Mouse (Mus musculus): ENCODE results near the gene Mast4.
"Not testable (repeated sequence)": the region's sequence is repeated elsewhere in the genome, so short reads cannot be mapped to it uniquely, and the experiment has no call there.

The Mast4 gene

DNA sequence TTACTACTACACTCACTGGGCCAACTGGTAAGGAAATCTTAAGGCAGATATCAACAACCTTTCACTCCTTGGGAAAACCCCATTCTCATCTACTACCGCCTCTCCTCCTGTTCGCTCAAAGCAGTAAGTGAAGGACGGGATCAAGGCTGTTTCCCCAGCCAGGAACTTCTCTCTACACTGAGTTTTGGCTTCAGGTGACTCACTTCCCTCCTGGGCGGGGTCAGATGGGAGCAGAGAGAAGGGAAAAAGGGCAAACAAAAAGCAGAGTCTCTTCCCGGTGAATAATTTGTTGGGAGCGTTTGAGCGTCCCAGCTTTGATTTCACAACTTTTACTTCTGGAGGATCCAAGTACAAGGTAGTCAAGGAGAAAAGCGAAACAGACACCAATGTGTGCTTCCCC lies 578.2 kb downstream of the Mast4 start:
- CTCF ChIA-PET, result no interaction called here

DNA sequence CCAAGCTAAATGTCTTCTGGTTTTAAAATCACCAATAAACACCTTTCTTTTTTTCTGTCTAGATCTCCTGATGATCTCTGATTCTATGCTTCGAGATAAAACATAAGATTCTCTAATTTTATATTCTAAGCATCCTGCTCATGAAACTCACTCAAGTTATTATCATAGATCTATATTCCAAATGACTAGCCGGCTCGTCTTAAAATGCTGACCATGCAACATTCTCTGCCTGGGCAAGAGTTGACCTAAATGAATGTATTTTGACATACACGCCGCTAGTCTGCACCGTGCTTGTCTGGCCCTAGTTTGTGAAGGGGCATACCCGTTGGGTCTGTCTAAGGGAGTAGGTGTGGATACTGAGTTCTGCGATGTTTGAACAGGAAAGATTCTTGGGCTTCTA lies 579.2 kb downstream of the Mast4 start:
- CTCF ChIA-PET, result no interaction called here

DNA sequence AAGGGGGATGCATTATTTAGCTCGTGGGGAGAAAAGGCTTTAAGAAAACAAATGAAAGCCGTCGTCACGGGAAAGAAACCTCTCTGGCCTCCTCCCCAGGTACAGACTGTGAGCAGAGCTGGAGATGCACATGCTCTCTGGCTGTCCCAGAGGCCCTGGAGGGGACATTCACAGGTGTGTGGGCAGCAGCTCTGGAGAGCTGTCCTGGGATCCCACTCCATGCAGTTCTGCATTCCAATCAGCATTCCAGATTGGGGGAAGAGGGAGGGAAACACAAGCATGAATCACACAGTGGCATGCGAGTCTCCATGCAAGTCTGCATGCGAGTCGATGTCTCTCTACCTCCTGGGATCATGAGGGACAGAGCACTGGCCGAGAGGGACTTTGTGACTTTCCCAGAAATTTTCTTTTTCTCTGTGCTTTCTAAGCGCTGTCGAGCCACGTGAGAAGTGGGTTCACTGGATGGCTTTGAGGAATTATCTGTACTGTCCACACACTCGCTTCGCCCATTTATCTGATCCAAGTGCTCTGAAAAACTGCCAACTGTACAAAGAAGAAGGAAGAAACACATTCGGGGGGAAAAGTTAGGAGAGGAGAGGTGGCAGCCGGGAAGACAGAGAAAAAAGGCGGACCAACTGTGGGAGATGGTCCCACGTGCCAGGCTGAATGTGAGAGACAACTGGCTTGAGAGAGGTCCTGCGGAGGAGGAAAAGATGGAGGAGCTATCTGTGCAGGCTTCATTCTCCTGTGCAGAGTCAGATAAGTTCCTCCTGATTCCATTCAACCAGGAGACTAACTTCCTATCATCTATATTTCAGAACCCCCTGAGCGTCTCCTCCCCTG lies 580.4 kb downstream of the Mast4 start:
- CTCF ChIA-PET, result interaction anchor here (0.7 kb wide), 2 partner anchors 17 to 658 kb away, joined by 3 read pairs; no protein-coding TSS in a partner anchor

DNA sequence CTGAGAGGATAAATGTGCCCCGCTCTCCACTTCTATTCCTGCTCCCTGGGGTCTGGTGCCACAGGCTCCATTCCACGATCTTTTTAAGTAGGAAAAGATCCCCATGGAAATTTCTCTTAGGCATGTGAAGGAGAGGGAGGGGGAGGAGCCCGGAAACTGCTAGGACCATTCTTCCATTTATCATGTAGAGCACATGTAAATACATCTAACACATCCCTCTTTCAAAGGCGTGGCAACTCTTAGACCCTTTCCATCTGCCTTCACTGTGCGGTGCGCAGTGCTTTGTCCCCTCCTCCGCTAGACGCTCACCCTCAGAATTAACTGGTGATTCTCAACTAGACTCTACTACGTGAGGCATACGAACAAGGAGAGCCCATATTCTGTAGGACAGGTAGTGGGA lies 584.4 kb downstream of the Mast4 start:
- CTCF ChIA-PET, result no interaction called here

DNA sequence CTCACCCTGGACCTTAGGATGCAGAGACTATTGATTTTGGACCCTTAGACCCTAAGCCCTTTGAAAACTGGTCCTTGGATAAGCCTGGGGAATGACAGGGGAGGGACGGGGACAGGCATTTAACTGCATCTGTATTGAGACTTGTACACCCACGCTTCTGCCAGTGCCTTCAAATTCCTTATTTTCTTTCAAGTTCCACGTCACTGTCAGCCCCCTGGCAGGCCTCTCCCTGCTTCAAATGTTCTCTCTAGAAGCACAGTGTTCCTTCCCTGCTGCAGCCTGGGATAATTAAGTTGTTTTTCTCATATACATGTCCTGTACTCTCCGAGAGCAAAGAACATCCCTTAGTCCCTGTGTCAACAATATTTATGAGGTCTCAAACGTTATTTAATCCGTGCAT lies 585.1 kb downstream of the Mast4 start:
- CTCF ChIA-PET, result no interaction called here

DNA sequence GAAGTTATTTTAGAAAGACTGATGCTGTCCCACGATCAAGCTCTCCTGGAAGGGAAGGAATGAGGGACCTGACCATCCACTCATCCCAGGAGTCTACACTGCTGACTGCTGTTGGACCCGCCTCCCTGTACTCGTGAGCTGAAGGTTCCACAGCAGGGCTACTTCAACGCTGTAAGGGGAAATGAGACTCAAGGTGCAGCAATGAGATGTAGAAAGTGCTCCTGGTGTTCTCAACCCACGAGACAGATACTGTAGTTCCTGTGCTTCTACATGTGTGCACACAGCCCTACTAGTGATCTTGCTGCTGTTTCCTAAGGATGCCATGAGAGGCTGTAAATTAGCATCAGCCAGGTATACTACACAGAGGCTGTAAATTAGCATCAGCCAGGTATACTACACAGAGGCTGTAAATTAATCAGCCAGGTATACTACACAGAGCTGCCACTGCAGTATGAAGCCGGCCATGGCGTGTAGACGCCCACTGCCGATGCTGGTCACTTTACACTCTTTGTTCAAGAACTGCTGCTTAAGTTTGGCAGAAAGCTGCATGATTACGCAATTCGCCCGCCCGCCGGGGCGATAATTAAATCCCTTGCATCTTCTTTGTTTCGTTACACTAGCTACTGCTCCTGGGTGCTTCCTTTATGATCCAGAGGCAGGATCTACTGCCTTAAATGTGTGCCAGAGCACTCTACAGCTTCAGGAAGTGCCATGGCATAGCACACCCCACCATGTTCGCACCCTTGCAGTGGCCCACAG lies 587.3 kb downstream of the Mast4 start:
- CTCF ChIA-PET, result no interaction called here

DNA sequence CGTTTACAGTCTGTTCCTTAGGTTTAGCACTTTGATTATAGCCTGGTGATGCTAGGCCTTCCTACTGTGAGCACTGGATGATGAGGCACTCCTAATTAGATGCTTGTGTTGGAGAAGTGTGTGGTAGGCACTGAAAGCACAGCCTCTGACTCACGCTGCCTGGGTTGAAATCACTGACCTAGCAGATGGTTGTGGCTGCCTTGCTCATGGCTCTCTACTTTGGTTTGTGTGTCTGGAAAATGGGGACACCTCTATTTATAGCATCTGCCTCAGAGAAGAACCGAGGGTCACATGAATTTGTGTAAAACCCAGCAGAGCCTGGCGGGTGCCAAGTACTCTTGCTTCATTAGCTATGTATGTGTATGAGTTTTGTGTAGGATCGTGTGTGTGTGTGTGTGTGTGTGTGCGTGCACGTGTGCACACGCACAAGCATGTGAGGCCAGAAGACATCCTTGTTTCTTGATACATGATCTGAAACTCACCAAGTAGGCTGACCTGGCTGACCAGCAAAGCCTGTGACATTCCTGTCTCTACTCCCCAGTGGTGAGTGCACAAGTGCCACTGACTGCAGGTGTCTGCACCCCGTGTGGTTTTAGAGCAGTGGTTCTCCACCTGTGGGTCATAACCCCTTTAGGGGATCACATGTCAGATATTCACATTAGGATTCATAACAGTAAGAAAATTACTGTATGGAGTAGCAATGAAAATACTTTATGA lies 588.5 kb downstream of the Mast4 start:
- CTCF ChIA-PET, result interaction anchor here (0.6 to 2.1 kb wide), 5 partner anchors 9 to 67 kb away, joined by 3 to 14 read pairs (median 3); no protein-coding TSS in a partner anchor

DNA sequence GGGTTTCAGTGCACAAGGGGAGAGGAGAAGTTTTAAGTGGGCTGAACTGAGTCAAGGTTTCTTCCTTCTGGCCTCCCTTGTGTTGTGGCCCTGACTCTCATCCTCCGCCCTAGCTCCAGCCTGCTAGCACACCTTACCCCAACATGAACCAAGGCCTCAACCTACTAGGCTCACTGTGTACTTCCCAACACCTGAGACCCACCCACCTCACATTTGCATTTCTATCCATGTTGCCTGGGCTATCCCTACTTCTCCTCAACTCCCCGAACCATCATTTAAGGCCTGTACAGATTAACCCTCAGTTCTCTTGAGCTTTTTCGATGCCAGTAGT lies 589.1 kb downstream of the Mast4 start:
- CTCF ChIA-PET, result interaction anchor here (0.6 to 2.1 kb wide), 5 partner anchors 9 to 66 kb away, joined by 3 to 14 read pairs (median 3); no protein-coding TSS in a partner anchor

DNA sequence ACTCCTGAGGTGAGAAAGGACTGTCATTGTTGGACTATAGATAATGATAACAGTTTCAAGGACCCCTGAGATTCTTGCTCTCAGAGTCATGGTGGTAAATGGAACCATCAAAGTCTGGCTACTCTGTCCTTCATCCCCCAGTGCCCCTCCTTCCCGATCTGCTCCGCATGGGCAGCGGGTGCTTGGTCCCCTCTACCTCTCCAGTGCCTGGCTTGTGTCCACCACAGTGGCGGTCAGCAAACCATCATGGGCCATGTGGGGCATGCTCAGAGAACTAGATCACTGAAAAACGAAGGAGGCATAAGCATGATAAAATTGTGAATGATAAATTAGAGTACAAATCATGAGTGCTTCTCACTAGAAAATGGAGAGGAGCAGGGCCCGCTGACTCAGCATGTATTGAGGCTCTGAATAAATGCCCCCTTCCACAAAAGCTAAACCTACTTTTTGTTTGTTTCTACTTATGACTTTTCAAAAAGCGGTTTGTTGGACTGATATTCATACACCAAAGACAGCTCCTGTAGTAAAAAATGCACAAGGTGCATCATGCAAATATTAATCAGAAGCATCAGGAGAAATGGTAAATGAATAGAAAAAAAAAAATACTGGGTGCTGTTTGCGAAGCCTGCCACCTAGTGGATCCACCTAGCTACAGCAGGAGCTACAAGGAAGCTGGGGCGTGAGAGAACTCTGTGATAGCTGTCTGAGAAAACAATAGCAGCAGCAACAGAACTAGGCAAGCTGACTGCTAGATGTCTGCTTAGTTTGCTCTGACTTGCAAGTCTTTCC lies 589.6 kb downstream of the Mast4 start:
- CTCF ChIA-PET, result interaction anchor here (0.5 to 2.1 kb wide), 6 partner anchors 8 to 948 kb away, joined by 3 to 14 read pairs (median 4); no protein-coding TSS in a partner anchor

DNA sequence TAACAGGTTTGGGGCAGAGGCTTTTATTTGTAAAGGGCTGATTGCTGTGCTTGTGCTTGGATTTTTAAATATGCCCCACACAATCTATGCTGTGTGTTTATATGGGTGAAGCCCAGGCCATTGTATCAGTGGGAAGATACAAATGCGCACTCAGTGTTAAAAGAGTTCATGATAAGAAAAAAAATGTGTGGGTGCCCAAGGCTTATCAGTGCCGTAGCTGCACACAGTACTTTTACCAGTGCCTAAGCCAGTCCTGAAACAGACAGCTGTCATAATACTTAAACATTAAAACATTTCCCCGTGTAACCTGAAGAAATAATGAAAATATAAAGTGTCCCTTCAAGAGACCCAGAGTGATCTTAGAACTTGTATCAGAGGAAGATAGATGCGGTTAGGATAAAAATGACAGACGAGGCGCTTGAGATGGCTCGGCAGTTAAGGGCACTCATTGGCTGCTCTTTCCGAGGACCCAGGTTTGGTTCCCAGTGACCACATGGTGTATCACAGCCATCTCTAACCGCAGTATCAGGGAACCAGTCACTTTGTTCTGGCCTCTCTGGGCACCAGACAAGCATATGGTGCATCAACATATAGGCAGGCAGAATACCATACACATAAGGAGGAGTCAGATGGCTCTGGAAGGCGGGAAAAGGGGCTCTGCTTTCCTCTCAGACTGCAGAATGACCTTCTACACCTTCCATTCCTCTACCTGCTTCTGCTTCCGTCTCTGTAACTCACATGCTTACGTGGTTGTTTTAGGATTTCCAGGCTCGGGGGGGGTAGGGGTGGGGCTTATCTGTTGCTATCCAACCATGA lies 594.4 kb downstream of the Mast4 start:
- CTCF ChIA-PET, result no interaction called here

DNA sequence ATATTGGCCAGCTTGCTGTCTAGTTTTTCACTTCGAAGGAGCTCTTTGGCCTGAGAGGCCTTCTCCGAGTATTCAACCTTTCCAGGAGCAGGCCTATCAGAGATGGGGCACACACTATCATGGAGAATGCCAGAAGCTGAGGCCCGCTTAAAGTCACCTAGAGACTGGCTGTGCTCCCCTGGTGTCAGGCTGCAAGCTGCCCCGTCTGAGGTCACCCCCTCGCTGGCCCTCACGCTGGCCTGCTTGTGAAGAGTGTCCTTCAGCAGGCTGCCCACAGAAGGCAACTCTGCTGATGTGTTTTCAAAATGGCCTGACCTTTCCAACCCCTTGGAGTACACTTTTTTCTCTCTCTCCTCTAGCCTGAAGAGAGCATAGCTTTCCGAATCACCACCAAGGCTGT lies 596.5 kb downstream of the Mast4 start:
- CTCF ChIA-PET, result interaction anchor here (1.1 kb wide), 1 partner anchor 60 kb away, joined by 3 read pairs; no protein-coding TSS in a partner anchor

DNA sequence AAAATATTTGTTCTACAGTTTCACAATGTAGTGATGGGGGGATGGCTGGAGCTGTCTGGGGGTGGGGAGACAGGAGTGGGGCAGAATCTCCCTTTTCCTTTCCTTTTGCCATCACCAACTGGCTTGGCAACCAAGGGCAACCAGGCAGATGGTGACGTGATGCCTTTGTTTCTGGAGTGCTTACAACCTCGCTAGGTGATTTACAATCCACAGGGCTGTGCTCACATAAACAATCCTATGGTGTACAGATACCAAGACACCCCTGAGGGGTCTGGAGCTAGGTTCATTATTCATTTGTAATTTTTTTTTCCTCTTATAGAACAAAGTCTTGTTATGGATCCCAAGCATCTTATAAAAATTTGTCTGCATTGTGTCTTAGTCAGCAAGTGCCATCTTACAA lies 601.2 kb downstream of the Mast4 start:
- CTCF ChIA-PET, result interaction anchor here (0.5 kb wide), 1 partner anchor 51 kb away, joined by 4 read pairs; no protein-coding TSS in a partner anchor

DNA sequence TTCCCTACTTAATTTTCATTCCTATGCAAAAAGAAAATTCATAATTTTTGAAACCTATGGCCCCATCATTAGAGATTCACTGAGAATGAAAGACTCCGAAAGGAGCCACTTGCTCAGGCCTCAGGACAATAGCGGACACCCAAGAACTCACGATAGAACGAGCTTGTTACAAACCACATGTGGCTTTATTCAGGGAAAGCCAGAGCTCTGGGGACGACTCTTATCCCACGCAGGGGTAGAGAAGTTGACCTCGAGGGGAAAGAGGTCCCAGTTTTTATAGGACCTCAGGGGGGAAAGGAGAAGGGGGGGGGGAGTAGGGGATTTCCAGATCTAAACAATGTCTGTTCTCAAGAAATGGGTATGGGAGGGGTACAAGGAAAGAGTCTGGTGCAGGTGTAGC lies 605.3 kb downstream of the Mast4 start:
- CTCF ChIA-PET, result not testable (repeated sequence)

DNA sequence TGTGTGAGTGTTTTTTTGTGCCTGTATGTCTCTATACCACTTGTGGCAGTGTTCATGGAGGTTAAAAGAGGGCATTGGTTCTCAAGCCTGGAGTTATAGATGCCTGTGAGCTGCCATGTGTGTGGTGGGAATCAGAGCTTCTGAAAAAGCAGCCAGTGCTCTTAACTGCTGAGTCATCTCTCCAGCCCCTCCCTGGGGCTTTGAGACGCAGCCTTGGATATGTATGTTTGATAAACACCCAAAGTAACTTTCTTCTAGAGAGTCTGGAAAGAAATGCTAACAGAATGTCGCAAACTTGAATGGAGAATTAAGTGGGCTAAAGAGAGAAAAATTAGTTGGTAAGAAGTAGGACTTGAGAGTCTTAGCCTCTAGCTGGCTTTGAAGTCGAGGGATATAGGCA lies 606.3 kb downstream of the Mast4 start:
- CTCF ChIA-PET, result no interaction called here

DNA sequence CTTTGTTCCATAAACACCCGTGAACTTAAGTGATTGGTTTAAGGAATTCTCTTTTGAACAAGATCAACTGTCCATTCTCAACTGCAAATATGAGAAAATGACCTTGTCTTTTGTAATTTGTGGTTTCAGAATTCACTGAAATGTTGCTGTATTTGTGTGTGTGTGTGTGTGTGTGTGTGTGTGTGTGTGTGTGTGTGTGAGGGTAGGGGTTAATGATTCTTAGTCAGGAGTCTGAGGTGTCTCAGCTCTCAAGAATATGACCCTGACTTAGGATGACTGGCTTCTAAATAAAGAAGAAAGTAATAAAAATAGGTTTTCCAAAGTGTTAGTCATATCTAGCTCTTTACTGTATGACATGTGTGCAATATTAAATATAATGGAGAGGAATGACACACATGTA lies 607.4 kb downstream of the Mast4 start:
- CTCF ChIA-PET, result no interaction called here

DNA sequence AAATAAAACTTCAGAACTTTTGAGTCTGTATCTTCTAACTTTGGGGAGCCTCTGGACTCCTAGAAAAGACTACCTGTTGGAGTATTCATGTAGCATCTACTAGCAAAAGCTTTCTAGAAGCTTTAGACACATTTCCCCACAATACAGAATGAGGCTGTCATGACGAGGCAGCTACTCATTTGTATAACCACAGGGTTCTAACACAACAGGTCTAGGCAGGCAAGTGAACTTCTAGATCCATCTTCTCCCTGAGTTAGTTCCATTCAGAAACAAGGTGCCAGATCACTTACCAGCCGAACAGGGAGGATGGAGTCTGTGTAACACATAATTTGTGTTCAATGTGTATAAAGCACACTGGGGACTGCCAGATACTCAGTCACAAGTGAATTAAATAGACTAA lies 608.4 kb downstream of the Mast4 start:
- CTCF ChIA-PET, result interaction anchor here (0.6 kb wide), 1 partner anchor 13 kb away, joined by 8 read pairs; no protein-coding TSS in a partner anchor

DNA sequence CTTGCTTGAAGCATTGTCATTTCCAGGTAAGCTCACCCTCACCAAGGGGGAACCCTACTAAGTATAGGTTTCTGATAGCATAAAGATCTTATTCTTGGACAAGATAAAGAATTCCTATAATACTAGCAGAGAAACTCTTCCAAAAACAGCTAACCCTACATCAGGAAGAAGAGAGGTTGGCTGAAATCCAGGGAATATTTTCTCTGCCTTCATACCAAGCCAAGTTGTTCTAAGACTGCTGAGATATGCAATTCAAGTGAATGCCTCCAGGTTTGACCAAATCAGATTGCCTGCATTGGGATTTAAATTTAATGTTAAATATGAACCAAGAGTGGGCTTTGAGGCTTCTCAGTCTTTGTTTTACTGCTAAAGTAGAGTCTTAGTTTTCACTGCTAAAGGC lies 608.9 kb downstream of the Mast4 start:
- CTCF ChIA-PET, result interaction anchor here (0.6 to 1.3 kb wide), 2 partner anchors 11 to 12 kb away, joined by 4 to 8 read pairs; no protein-coding TSS in a partner anchor

DNA sequence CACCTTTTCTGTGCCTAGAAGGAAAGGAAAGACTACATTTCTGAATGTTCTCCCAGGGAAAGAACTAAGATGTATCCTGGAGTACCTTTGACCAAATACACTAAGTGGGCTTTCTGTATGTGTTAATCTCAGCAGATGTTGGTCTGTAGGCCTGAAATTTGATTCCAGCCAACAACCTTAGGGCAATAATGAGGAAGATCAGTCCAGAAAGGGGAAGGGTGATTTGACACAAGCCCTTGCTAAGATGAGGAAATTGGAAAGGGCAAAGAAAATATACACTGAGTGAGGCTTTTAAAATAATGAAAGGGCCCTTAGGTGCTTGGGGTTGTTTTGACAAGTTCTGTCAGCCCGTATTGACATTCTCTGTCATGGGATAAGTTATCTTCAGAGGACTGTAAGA lies 617.3 kb downstream of the Mast4 start:
- CTCF ChIA-PET, result no interaction called here

DNA sequence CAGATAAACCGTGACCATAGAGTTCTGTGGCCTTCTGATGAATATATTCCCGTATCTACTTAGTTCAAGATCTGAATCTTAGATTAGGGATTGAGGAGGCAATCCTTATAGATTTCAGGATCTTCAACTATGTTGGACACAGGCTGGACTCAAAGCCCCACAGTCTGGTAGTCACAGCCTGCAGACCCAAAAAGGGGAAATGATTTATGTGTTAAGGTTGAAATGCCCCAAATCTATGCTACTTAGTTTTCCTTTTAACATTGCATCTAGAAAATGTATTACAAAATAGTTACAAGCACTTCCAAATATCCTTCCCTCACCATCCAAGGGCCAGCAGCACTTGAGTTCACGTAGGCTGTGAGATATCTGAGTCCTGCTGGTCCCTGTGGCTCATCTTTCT lies 633.6 kb downstream of the Mast4 start:
- CTCF ChIA-PET, result no interaction called here

DNA sequence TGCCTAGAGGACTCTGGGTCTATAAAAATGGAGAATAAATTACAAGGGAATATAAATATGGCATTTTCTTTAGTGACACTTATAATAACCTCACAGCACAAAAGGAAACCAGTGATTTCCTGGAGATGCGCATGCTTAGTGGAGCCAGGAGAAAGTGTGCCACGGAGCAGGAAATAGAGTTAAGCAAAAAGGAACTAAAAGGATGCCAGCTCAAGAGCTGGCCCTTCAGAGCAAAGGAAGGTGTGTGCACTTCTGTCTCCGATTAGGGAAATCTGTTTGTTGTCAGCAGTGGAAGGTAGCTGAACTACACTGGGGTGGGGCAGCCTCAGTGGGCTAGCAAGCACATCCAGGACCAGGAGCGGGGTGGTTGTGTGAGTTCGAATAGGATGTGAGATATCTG lies 634.1 kb downstream of the Mast4 start:
- CTCF ChIA-PET, result interaction anchor here (0.5 to 2.1 kb wide), 3 partner anchors 13 to 21 kb away, joined by 3 to 7 read pairs (median 5); no protein-coding TSS in a partner anchor

Data from spleen, embryonic (tissue).